Mouse (Mus musculus) testis, postnatal 10 days (tissue): ENCODE measurements at regions not wholly inside any gene's neighbourhood (a gene's known extent, or its start where the extent isn't known, plus 50 kb on each side); places are given as distances from the start of the nearest gene placed in this dataset.

Experiments
- DNase-seq: peaks from one replicate; pipeline ENCODE4 v3.0.0; 2021; ENCODE audit warnings: low spot score

DNA sequence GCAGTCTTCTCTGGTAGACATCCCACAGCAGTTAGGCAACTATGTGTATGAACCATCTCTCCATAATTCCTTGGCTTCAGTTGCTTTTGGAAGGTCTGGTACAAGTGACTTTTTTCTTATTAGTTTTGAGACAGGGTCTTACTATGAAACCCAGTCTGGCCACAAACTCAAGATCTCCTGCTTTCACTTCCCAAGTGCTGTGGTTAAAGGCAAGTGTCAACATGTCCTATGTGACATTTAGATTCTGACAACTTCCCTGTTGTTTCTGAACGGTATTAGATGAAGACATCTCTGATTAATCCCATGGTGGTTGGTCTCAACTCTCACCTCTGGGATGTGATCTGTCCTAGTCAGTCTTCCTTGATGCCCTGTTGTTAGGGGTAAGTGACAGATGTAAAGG lies 88.4 kb upstream of the Fbxo33 start:
- DNase-seq: no peak

- no peak for DNase-seq
Observed at GRCm38 (mm10) chr12:59304522-59304921, 85.0 kb upstream of the Fbxo33 start.
